Mouse (Mus musculus): ENCODE data around the gene Dlx3.

Gene Dlx3

GRCm38 (mm10) chr11:95088857-95089779 lies 30.8 kb upstream of the Dlx3 start:
- DNase-seq = peak; percentile 81 to 91

GRCm38 (mm10) chr11:95093077-95093476 lies 26.8 kb upstream of the Dlx3 start:
- DNase-seq = no peak

DNA sequence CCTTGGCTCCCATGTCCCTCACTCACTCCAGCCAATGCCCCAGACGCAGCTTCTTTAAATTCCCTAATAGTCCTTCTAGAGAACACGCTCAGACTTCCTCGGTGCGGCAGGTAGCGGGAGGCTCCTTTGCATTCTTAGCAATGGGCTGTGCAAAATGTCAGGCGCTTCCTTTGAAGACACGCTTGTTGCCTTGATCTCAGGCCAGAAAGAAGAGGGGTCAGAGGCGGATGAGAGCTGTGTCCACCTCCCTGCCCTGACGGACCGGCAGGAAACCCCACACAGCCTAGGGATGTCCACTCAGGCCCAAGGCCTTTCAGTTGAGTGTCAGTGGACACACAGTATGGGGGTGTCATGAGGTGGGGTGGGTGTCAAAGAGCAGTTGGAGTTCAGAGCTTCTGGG lies 24.3 kb upstream of the Dlx3 start:
- DNase-seq = no peak

DNA sequence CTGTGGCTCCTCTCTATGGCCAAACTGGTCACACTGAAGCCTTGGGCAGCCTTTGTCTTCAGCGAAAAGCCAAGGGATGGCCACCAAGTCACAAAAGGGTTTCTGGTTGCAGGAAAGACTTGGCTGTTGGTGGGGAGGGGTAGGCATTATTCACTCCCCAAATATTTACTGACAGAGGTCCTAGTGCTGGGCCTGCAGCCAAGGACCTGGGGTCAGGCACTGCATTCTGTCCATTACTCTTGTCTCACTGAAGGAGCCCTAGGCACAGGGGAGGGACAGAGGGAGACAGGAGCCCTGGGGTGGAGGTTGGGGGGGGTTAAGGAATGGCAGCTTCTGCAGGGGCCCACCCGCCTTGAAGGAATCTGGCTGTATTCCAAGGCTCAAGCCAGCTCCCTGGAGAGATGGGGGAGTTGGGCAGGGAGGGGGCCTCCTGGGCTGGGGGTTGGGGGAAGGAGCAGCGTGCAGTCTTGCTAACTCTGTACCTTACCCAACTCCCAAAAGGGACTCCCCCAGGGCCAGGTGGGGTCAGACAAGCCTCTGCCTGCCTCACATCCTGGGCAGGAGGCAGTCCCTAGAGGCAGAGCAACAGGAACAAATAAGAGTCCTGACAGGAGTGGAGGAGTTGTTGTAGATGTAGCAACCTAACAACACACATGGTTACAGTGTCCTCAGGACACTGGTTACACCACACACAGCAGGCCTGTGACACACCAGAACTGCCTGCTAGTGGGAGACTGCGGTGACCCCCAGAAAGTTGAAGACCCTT lies 23.1 kb upstream of the Dlx3 start:
- peak; percentile 59 to 84 for DNase-seq

GRCm38 (mm10) chr11:95097889-95098288 lies 22.0 kb upstream of the Dlx3 start:
- no peak for DNase-seq

DNA sequence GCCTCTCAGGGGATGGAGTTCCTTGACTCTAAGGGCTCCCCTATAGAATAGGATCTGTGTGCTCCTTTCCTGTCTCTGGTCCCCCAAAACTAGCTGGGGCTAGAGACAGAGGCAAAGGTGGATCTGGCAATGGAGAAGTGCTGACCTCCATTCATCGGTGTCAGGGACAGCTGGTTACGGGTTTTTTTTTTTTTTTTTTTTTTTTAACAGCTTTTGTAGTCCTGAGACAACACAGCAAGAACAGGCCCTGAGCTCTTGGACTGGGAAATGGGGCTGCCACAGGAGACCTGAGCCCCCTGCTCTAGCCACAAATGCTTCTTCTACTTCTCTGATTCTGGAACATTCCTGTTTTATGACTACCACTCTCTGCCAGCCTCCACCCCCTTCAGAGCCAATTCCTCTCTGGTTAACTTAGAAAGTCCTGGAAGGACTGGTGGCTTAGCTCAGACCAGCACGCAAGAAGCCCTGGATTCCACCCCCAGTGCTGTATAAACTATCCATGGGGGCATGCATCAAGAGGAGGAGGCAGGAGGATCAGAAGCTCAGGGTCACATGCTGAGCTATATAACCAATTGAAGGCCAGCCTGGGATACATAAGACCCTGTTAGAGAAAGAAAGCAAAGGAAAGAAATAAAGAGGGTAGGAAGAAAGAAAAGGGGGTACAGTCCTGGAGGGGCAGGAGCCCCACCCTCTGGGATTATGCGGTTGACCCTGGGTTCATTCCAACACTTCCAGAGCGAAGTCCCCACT lies 21.4 kb upstream of the Dlx3 start:
- no peak for DNase-seq

- peak in 1 of 2 experiments; percentile 52 for DNase-seq
Observed at GRCm38 (mm10) chr11:95100393-95100792, 19.5 kb upstream of the Dlx3 start.

- no peak for DNase-seq
Observed at GRCm38 (mm10) chr11:95101071-95101788, 18.7 kb upstream of the Dlx3 start.

- DNase-seq = peak in 1 of 2 experiments; percentile 54
Observed at GRCm38 (mm10) chr11:95102161-95102904, 17.6 kb upstream of the Dlx3 start.

- DNase-seq = peak in 1 of 2 experiments; percentile 61
Observed at GRCm38 (mm10) chr11:95104266-95104665, 15.7 kb upstream of the Dlx3 start.

DNA sequence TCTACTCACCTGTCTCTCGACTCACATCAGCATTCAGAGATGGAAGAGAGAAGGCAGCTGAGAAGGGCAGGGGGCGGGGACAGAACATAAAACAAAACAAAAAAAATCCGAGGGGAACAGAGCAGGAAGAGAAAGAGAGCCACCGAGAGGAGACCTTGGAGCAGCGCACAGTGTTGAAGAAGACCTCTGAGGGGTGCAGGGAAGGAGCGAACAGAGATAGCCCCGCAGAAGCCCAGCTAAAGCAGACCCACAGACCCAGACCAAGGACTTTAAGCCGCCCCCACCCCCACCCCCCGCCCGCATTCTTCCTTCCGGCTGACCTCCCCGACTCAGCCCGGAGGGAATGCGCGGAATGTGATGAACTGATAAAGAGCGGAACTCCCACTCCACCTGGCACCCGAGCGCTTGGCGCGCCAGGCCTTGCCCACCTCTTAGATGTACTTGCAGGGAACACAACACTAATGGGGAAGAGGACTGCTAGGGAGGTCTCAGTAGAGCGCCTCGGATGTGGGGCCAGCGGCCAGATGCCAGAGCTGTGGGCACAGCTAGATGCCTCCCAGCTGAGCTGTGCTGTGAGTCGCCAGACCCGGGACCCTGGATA lies 14.5 kb upstream of the Dlx3 start:
- peak; percentile 63 to 87 for DNase-seq

GRCm38 (mm10) chr11:95106440-95107236 lies 13.3 kb upstream of the Dlx3 start:
- DNase-seq = peak; percentile 74 to 85

DNA sequence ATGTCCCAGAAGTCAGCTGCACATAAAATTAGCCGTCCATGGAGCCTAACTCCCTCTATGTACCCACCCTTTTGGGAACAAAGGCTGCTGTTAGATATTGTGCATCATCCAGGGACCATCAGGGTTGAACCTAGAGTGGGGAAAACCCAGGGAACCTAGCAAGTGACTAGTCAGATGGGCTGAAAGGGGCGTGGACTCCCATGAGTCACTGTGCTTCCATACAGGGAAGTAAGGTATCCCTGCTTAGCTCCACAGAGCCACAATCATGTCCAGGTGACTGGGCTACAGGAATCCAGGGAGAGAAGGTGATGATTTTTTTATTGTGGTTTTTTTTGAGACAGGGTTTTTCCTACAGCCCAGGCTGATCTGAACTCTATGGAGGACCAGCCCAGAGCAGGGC lies 10.9 kb upstream of the Dlx3 start:
- DNase-seq = no peak

DNA sequence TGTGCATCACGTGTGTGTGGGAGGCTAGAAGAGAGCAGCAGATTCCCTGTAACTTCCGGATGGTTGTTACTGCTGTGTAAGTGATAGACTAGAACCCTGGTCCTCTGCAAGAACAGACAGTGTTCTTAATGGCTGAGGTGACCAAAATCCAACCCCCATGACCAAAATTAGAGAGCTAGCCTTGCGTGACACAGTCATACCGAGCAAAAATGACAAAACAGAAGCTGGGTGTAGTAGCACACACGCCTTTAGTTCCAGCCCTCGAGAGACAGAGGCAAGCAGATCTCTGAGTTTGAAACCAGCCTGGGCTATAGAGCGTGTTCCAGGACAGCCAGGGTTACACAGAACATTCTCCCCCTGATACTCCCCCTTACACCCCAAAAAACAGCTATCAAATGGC lies 9.8 kb upstream of the Dlx3 start:
- no peak for DNase-seq

DNA sequence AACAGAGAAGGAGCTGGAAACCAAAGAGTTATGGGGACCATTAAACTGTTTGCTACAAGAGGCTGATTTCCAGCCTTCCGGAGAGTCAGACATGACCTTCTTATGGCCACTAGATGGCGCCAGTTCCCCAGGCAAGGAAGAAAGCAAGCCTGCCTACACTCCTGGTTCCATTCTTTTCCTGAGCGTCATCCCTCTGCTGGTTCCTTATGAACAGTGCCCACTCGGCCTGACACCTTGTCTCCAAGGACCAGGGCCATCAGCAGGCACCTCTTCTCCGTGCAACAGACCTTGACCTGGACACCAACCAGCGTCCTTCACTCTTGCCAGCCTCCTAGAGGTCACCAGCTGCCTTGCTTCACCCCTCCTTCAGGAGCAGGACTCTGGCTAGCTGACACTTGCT lies 2.9 kb upstream of the Dlx3 start:
- DNase-seq = peak; percentile 58 to 76

DNA sequence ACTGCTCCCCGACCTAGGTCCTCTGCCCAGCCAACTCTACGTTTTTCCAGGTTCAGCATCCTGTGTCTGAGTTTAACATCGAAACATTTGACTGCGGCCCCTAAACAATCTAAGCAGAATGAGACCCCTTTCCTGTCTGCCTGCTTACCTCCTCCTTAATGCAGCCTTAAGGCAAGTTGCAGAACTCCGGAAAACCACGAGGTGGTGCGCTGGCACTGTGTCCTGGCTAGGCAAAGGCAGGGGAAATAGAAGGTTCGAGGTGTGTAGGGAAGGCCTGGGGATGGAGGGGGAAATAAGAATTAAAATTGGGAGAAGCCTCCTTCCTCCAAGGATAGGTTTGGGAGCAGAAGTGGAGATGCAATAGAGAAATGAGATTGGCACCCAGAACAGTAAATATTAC lies 1.4 kb upstream of the Dlx3 start:
- peak; percentile 70 to 84 for DNase-seq

DNA sequence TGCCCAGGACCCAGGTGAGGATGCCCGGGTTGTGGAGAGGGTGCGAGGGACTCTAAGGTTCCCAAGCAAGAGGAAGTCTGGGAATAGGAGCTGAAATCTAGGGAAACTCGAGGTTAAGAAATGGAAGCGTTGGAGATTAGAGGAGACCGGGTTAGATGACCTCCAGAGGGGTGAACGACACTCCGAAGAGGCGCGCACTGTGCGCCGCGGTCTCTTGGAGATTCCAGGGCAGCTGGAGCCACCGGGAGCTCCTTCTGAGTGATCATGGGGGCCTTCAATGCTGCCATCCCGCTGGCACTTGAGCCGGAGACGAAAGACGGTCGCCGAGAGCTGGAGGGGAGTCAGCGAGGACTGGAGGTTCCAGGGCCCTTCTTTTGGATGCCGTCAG lies 708 bp downstream of the Dlx3 start:
- no peak for DNase-seq

GRCm38 (mm10) chr11:95121161-95122099 lies 1.5 kb downstream of the Dlx3 start:
- no peak for DNase-seq

GRCm38 (mm10) chr11:95122100-95122489 lies 2.2 kb downstream of the Dlx3 start:
- DNase-seq = no peak
